Mouse (Mus musculus): ENCODE results near the gene Cox7a2. TPM values are rescaled to one million over a fixed set of nuclear protein-coding genes. Genes with fewer than 3 reads are reported as not detected.

Cox7a2 gene
- 903 and 999 TPM in 2 replicates for polyA plus RNA-seq (2014; fragmentation: Nextera tagmentation; extraction: Ambion mirVana)

- peak within 1 kb of the TSS; percentile 87 for H3K4me3 ChIP-seq (replicated peaks; ENCODE audit: low read length)
- H3K36me3 ChIP-seq (replicated peaks; ENCODE audit: control insufficient read depth, insufficient read depth) = peaks cover 28% of the 10 kb centered on the region
- ATAC-seq (ENCODE audit: low FRiP score) (peak; percentile 100), DNase-seq (ENCODE audit: low spot score) (peak; percentile 95)
- no peaks in the 10 kb centered on the region for H3K9me3 ChIP-seq (ENCODE audit: control insufficient read depth, low read length)
- H3K27me3 ChIP-seq (ENCODE audit: control insufficient read depth, insufficient read depth, low read length) = no peaks in the 10 kb centered on the region
- peak within 1 kb of the TSS; percentile 92 for H3K9ac ChIP-seq
- peaks cover 11% of the 10 kb centered on the region for H3K4me1 ChIP-seq (replicated peaks; ENCODE audit: control insufficient read depth, insufficient read depth, low read length)
- H3K27ac ChIP-seq = peak within 1 kb of the TSS; percentile 92
- H3K4me2 ChIP-seq (replicated peaks) = peak within 1 kb of the TSS; percentile 65
- WGBS = under 1% methylated on average over 49 of the region's 49 CpGs
Measured at GRCm38 (mm10) chr9:79759385-79760005, at the start of gene Cox7a2. Gene Cox7a2 (minus strand): TSS chr9:79759878.

- Histone ChIP-seq H3K4me2 (replicated peaks) (no peak overlapping the region), H3K4me3 (replicated peaks; ENCODE audit: low read length) (no peak overlapping the region), H3K9me3 (ENCODE audit: control insufficient read depth, low read length) (no peaks in the 10 kb centered on the region), H3K36me3 (replicated peaks; ENCODE audit: control insufficient read depth, insufficient read depth) (no peaks in the 10 kb centered on the region), H3K27ac (no peak overlapping the region), H3K4me1 (replicated peaks; ENCODE audit: control insufficient read depth, insufficient read depth, low read length) (no peaks in the 10 kb centered on the region), H3K27me3 (ENCODE audit: control insufficient read depth, insufficient read depth, low read length) (no peaks in the 10 kb centered on the region), H3K9ac (no peak overlapping the region)
- no peak for DNase-seq (ENCODE audit: low spot score)
- WGBS = 82% methylated on average over 6 of the region's 6 CpGs
- no peak for ATAC-seq (ENCODE audit: low FRiP score)
Measured at GRCm38 (mm10) chr9:79809411-79809810, 49.7 kb upstream of the Cox7a2 start.

- H3K27me3 ChIP-seq (ENCODE audit: control insufficient read depth, insufficient read depth, low read length) = no peaks in the 10 kb centered on the region
- WGBS = 60% methylated on average over 4 of the region's 4 CpGs
- no peak overlapping the region for H3K4me2 ChIP-seq (replicated peaks)
- DNase-seq (ENCODE audit: low spot score) = no peak
- no peaks in the 10 kb centered on the region for H3K36me3 ChIP-seq (replicated peaks; ENCODE audit: control insufficient read depth, insufficient read depth)
- H3K9me3 ChIP-seq (ENCODE audit: control insufficient read depth, low read length) = no peaks in the 10 kb centered on the region
- ATAC-seq (ENCODE audit: low FRiP score) = no peak
- no peaks in the 10 kb centered on the region for H3K4me1 ChIP-seq (replicated peaks; ENCODE audit: control insufficient read depth, insufficient read depth, low read length)
- no peak overlapping the region for H3K27ac ChIP-seq
- H3K4me3 ChIP-seq (replicated peaks; ENCODE audit: low read length) = no peak overlapping the region
- no peak overlapping the region for H3K9ac ChIP-seq
Measured at GRCm38 (mm10) chr9:79807178-79807577, 47.5 kb upstream of the Cox7a2 start.

- 50% methylated on average over 12 of the region's 12 CpGs for WGBS
- no peaks in the 10 kb centered on the region for H3K27me3 ChIP-seq (ENCODE audit: control insufficient read depth, insufficient read depth, low read length)
- H3K9ac ChIP-seq = no peak overlapping the region
- H3K4me1 ChIP-seq (replicated peaks; ENCODE audit: control insufficient read depth, insufficient read depth, low read length) = no peaks in the 10 kb centered on the region
- H3K27ac ChIP-seq = no peak overlapping the region
- DNase-seq (ENCODE audit: low spot score) (peak; percentile 82), ATAC-seq (ENCODE audit: low FRiP score) (no peak; the same call in 1 of the 2 replicates)
- H3K4me3 ChIP-seq (replicated peaks; ENCODE audit: low read length) = no peak overlapping the region
- no peaks in the 10 kb centered on the region for H3K9me3 ChIP-seq (ENCODE audit: control insufficient read depth, low read length)
- H3K4me2 ChIP-seq (replicated peaks) = no peak overlapping the region
- H3K36me3 ChIP-seq (replicated peaks; ENCODE audit: control insufficient read depth, insufficient read depth) = no peaks in the 10 kb centered on the region
Measured at GRCm38 (mm10) chr9:79806317-79807075, 46.8 kb upstream of the Cox7a2 start.

- H3K27me3 ChIP-seq (ENCODE audit: control insufficient read depth, insufficient read depth, low read length) = no peaks in the 10 kb centered on the region
- WGBS = 91% methylated on average over 10 of the region's 10 CpGs
- no peaks in the 10 kb centered on the region for H3K4me1 ChIP-seq (replicated peaks; ENCODE audit: control insufficient read depth, insufficient read depth, low read length)
- no peaks in the 10 kb centered on the region for H3K36me3 ChIP-seq (replicated peaks; ENCODE audit: control insufficient read depth, insufficient read depth)
- H3K4me2 ChIP-seq (replicated peaks) = no peak overlapping the region
- H3K4me3 ChIP-seq (replicated peaks; ENCODE audit: low read length) = no peak overlapping the region
- DNase-seq (ENCODE audit: low spot score) = no peak
- no peak overlapping the region for H3K9ac ChIP-seq
- no peak overlapping the region for H3K27ac ChIP-seq
- ATAC-seq (ENCODE audit: low FRiP score) = no peak
- no peaks in the 10 kb centered on the region for H3K9me3 ChIP-seq (ENCODE audit: control insufficient read depth, low read length)
Measured at GRCm38 (mm10) chr9:79805426-79805825, 45.7 kb upstream of the Cox7a2 start.

GRCm38 (mm10) chr9:79796461-79797135 is 36.9 kb upstream of the Cox7a2 start:
- ATAC-seq (ENCODE audit: low FRiP score) (no peak), DNase-seq (ENCODE audit: low spot score) (no peak)
- H3K27ac ChIP-seq = no peak overlapping the region
- no peaks in the 10 kb centered on the region for H3K27me3 ChIP-seq (ENCODE audit: control insufficient read depth, insufficient read depth, low read length)
- H3K36me3 ChIP-seq (replicated peaks; ENCODE audit: control insufficient read depth, insufficient read depth) = no peaks in the 10 kb centered on the region
- no peak overlapping the region for H3K4me3 ChIP-seq (replicated peaks; ENCODE audit: low read length)
- peaks cover 14% of the 10 kb centered on the region; the same call in 1 of the 2 replicates for H3K4me1 ChIP-seq (replicated peaks; ENCODE audit: control insufficient read depth, insufficient read depth, low read length)
- no peaks in the 10 kb centered on the region for H3K9me3 ChIP-seq (ENCODE audit: control insufficient read depth, low read length)
- no peak overlapping the region for H3K9ac ChIP-seq
- no peak overlapping the region for H3K4me2 ChIP-seq (replicated peaks)
- 73% methylated on average over 7 of the region's 7 CpGs for WGBS

- no peaks in the 10 kb centered on the region for H3K9me3 ChIP-seq (ENCODE audit: control insufficient read depth, low read length)
- ATAC-seq (ENCODE audit: low FRiP score) = no peak
- H3K36me3 ChIP-seq (replicated peaks; ENCODE audit: control insufficient read depth, insufficient read depth) = no peaks in the 10 kb centered on the region
- no peak overlapping the region for H3K4me3 ChIP-seq (replicated peaks; ENCODE audit: low read length)
- no peak overlapping the region for H3K4me2 ChIP-seq (replicated peaks)
- WGBS = 82% methylated on average over 1 of the region's 1 CpGs
- no peak for DNase-seq (ENCODE audit: low spot score)
- H3K27ac ChIP-seq = no peak overlapping the region
- no peak overlapping the region for H3K9ac ChIP-seq
- peaks cover 24% of the 10 kb centered on the region for H3K4me1 ChIP-seq (replicated peaks; ENCODE audit: control insufficient read depth, insufficient read depth, low read length)
- H3K27me3 ChIP-seq (ENCODE audit: control insufficient read depth, insufficient read depth, low read length) = no peaks in the 10 kb centered on the region
Measured at GRCm38 (mm10) chr9:79795076-79795475, 35.4 kb upstream of the Cox7a2 start.

- H3K9ac ChIP-seq = peak within 1 kb of the TSS; percentile 95
- peak within 1 kb of the TSS; percentile 94 for H3K4me3 ChIP-seq (replicated peaks; ENCODE audit: low read length)
- peak within 1 kb of the TSS; percentile 91 for H3K27ac ChIP-seq
- H3K36me3 ChIP-seq (replicated peaks; ENCODE audit: control insufficient read depth, insufficient read depth) = no peaks in the 10 kb centered on the region
- H3K27me3 ChIP-seq (ENCODE audit: control insufficient read depth, insufficient read depth, low read length) = no peaks in the 10 kb centered on the region
- ATAC-seq (ENCODE audit: low FRiP score) (peak; percentile 99), DNase-seq (ENCODE audit: low spot score) (peak; percentile 99)
- H3K4me1 ChIP-seq (replicated peaks; ENCODE audit: control insufficient read depth, insufficient read depth, low read length) = peaks cover 27% of the 10 kb centered on the region
- WGBS = under 1% methylated on average over 82 of the region's 91 CpGs
- peak within 1 kb of the TSS; percentile 83 for H3K4me2 ChIP-seq (replicated peaks)
- no peaks in the 10 kb centered on the region for H3K9me3 ChIP-seq (ENCODE audit: control insufficient read depth, low read length)
Measured at GRCm38 (mm10) chr9:79792841-79793835, 33.5 kb upstream of the Cox7a2 start, which contains the start of gene Tmem30a. Gene Tmem30a (minus strand): TSS chr9:79793507.

Data from hindbrain, embryonic 14.5 days (tissue).